Mouse (Mus musculus) right cerebral cortex, postnatal 36 days (tissue): ENCODE measurements at regions not wholly inside any gene's neighbourhood (a gene's known extent, or its start where the extent isn't known, plus 50 kb on each side); places are given as distances from the start of the nearest gene placed in this dataset.
"Not testable (repeated sequence)": the region's sequence is repeated elsewhere in the genome, so short reads cannot be mapped to it uniquely, and the experiment has no call there.

Source experiments
- DNase-seq, 2 experiments: peaks; one replicate each; pipeline ENCODE4 v3.0.0; 2022; ENCODE audit warnings: low spot score in 2 of 2, mixed read lengths in 1 of 2

DNA sequence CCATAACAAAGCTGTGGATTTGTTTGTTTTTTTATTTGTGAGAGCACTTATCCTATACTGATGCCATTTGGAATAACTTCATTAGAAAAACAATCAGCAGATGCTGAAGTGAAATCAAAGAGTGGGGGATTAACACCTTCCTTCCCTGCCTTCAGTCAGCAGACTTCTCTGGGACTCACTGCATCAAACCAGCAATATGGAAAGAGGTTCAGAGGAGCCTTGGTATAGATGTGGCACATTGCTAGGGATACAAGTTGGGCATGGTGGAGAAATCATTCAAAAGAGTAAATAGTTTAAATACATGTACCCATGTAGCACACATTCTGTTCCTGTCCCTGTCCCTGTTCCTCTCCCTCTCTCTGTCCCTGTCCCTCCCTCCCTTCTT, 364.0 kb upstream of the Rgs18 start:
- no peak for DNase-seq

DNA sequence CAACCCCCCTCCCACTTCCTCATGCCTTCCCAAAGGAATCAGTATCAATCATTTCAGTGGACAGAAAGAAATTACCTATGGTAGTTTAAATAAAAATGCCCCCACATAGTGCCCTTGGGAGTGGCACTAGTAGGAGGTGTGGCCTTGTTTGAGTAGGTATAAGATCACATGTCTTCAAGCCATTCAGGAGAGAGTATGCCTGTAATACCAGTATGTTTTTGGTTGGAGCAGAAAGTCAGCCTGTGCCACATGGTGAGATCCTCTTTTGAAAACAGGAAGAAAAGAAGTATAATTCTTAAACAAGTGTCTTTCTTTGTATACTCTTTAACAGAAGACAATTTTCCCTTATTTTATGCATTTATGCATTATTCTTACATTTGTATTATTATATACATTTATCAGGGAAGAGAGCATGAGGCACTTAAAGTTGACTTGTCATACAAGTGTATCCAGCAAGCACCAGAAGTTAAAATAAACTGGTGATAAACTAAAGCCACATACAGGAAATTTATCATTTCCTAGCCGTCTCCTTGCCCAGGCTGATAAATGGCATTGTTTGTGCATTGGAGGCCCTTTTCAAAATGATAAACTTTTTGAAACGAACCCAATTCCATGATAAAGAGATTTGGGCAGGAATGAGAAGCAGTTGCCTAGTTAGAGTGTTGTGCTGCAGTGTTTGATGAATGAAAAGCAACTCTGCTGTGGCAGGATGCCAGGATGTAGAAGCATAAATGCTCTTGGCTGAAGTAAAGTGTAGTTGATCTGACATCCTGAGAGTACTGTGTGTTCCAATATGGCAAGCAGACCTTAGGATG, 363.4 kb upstream of the Rgs18 start:
- no peak for DNase-seq

DNA sequence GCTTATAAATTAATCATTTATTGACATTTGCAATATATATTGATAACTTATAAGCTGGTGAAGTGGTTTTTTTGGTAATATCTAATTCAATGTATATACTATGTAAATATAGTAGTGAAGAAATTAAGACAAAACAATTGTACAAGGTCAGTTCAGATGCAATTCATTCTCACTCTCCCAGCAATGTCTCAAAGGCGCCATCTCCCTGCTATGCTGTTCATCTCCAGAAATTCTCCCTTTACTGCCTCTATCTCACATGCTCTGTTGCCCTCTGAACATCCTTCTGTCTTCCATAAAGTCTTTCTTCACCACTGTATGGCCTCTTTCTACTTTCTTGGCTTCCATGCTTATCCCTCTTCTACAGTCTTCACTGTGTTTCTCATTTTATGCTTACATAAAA, 355.8 kb upstream of the Rgs18 start:
- DNase-seq, result no peak

DNA sequence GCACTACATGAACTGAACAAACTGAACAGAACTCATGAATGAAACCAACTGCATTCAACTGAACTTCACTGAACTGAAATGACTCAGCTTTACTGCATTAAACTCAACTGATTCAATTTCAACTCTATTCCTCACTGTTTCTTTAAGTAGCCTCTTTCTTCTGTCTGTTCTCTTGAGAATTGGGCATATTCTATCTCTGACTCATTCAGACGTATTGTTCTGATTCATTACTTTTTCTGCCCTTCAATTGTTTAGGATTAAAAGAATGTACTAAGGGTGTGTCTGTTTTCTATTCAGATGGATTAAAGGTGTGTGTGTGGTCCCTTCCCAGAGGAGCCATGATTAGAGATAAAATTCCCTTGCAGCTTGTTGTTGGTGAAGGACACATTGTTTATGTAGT, 337.9 kb upstream of the Rgs18 start:
- DNase-seq, result no peak

GRCm38 (mm10) chr1:145106771-145107170, 331.5 kb upstream of the Rgs18 start:
- not testable (repeated sequence) for DNase-seq

- DNase-seq, result no peak
These were observed 290.1 kb upstream of the Rgs18 start for GRCm38 (mm10) chr1:145065255-145065854.

DNA sequence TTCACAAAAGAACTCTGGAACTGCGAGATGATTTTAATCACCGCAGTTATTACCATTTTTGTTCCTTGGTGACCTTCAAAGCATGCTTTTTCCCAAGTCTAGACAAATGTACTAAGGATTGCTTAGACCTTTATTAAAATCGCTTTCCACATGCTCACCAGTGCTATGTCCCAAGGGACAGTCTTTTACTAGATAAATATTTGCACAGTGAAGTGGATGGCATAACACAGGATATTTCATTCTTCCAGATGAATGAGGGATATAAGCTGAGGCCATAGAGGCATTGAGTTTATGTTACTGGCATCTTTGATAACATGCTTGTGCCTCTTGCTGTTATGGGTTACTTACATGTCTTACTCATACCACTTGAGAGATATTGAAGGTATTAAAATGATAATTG, 289.1 kb upstream of the Rgs18 start:
- DNase-seq, result no peak

DNA sequence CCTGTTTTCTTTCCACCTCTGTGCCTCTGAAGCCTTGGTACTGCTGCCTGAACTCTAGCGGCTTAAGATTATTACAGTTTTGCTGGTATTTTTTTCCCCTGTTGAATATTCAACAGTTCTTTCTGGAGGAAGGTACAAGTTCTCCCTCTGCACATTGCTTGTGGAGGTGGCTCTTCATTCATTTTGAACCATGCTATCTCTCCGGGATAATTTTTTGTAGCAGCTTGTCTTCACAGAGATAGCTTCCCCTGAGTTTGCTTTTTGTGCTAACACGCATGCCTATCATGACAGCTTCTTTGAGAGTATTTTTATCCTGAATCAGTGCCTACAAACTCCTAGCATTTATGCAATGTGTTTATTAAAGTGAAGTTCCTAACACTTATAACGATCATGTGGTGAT, 240.4 kb upstream of the Rgs18 start:
- DNase-seq, result peak in 1 of 2 experiments; percentile 12

- DNase-seq, result no peak
These were observed 235.6 kb upstream of the Rgs18 start for GRCm38 (mm10) chr1:145010833-145011232.

DNA sequence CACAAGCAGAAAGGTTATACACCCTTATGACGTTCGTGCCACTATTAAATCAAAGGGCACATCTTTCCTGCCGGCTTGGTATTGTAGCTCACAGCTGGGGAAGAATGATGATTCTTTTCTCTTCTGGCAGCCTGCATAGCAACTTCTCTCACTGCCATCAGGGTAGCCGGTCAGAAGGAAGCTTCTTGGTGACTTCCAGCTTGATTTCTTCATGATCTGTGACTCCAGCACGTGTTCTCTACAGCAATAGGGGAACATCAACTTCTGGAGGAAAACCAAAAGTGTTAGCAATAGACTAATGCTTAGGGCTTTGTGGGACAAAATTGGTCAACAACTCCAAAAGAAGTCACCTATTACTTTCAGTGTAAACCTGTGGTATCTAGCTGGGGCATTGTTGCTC, 202.9 kb upstream of the Rgs18 start:
- no peak for DNase-seq

DNA sequence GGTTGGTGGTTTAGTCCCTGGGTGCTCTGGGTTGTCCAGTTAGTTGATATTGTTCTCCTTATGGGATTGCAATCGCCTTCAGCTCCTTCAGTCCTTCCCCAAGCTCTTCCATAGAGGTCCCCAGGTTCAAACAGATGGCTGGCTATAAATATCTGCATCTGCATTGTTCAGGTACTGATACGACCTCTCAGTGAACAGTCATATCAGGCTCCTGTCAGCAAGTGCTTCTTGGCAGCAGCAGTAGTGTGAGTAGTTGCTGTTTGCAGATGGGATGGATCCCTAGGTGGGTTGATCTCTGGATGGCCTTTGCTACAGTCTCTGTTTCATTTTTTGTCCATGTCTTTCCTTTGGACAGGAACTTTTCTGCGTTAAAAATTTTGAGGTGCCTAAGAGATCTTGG, 190.5 kb upstream of the Rgs18 start:
- no peak for DNase-seq

- DNase-seq, result no peak
These were observed 163.8 kb upstream of the Rgs18 start for GRCm38 (mm10) chr1:144939006-144939405.

DNA sequence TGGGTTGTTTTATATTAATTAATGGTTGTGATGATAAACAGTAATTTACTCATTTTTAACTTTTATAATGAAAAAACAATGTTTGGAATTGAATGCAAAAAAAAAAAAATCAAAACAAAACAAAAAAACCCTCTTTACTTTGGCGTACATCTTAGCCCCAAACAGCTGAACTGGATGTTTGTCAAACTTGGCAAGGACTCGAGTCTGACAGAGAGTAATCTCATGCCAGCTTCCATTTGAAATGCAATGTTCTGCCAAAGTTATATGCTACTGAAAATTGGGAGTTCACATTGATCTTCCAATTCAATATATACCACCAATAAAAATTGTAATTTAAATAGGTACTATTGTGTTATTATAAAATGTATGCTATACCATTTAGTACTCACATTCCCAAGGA, 150.9 kb upstream of the Rgs18 start:
- no peak for DNase-seq

- DNase-seq, result no peak
These were observed 141.3 kb upstream of the Rgs18 start for GRCm38 (mm10) chr1:144916568-144916967.

DNA sequence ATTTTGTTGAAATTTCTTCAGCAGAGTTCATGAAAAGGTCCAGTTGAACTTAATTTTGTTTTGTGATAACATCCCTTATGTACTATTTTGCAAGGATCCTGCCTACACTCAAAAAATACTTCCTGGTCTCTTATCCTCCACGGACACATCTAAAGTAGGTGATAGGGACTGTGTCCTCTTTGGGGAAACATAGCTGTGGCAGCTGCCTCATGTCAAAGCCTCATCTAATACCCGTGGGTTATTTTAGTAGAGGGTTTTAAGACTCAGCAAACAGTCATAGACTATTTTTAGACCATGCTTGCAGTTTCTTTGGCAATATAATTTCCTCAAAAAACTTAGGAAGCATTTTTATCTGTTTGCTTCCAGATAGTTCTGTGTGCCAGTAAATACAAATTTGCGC, 127.8 kb upstream of the Rgs18 start:
- no peak for DNase-seq

DNA sequence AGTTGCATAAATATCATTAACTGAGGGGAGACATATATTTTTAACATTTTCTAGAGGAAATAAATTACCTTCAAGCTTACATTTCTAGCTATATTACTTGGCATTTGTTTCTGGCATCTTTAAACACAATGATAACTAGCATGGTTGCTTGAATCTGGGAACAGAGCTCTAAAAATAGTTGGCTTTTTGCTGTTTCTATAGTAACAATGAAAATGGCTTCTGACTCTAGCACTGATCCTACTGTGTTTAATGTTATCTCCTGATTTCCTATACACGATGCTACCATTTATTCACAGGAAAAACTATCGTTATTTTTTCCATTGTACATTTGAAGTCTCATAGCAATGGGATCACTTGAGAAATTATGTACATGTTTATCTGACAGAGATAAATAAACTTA, 108.4 kb upstream of the Rgs18 start:
- DNase-seq, result no peak

GRCm38 (mm10) chr1:144862133-144862532, 86.9 kb upstream of the Rgs18 start:
- no peak for DNase-seq
